Mouse (Mus musculus): ENCODE results near the gene Rundc3b. TPM values are rescaled to one million over a fixed set of nuclear protein-coding genes. Genes with fewer than 3 reads are reported as not detected.

Rundc3b gene
- polyA plus RNA-seq, 1 experiment: 0.25 TPM

DNA sequence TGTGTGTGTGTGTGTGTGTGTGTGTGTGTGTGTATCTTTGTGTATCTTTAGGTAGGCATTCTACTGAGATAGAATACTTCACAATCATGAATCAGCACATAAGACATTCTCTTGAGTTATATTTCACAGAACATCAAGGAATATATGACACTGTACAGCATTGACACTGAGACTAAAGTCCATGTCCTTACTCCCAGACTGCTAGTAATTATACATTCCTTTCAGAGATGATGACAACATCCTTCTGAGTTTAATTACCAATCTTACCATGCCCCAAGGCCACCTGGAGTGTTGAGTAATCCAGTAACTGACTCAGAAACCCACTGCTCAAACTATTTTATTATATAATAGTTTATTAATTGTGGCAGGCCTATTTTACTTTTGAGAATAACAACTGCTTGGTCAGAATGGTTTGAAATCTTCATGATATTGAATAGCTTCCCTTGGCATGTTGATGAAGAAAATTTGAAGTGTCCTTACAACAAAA lies 11.8 kb upstream of the Rundc3b start:
- TF ChIP-seq POLR2A (IDR thresholded peaks at IDR 0.05; ENCODE audit: borderline replicate concordance, extremely low read depth, low read depth, low read length) (no peak), CTCF (IDR thresholded peaks at IDR 0.05; ENCODE audit: insufficient read depth, low read length) (no peak)
- no peak overlapping the region for H3K4me3 ChIP-seq (replicated peaks; ENCODE audit: extremely low read depth, low read depth, low read length)
- H3K4me1 ChIP-seq (ENCODE audit: control insufficient read depth, insufficient read depth, low read length): no peaks in the 10 kb centered on the region
- no peak for DNase-seq

GRCm38 (mm10) chr5:8632901-8633300 lies 10.1 kb upstream of the Rundc3b start:
- TF ChIP-seq CTCF (IDR thresholded peaks at IDR 0.05; ENCODE audit: insufficient read depth, low read length) (no peak), POLR2A (IDR thresholded peaks at IDR 0.05; ENCODE audit: borderline replicate concordance, extremely low read depth, low read depth, low read length) (no peak)
- DNase-seq: no peak
- 84% methylated on average over 3 of the region's 3 CpGs for WGBS
- no peaks in the 10 kb centered on the region for H3K4me1 ChIP-seq (ENCODE audit: control insufficient read depth, insufficient read depth, low read length)
- no peak overlapping the region for H3K4me3 ChIP-seq (replicated peaks; ENCODE audit: extremely low read depth, low read depth, low read length)

DNA sequence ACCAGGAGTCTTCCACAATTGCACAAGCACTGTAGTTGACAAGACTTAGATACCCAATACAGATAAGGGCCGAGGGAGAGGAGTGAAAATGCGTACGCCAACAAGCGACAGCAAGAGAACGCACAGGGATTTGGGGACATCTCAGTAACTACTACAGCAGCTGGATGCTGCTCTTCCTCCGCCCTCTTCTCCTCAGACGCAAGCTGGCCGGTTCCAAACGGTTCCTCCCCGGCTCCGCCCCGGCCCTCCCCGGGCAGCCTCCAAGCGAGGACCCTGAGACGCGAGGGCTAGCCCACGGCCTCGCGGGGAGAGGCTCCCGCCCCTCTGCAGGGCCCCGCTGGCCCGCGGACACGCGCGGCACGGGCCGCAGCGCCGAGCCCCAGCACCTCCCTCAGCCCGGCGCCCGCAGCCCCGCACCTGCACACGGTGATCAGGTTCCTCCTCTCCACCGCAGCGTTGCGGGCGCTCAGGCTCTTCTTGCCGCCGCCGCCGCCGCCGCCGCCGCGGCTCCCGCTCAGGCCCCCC lies 619 bp downstream of the Rundc3b start:
- Histone ChIP-seq H3K4me1 (ENCODE audit: control insufficient read depth, insufficient read depth, low read length) (no peaks in the 10 kb centered on the region), H3K4me3 (replicated peaks; ENCODE audit: extremely low read depth, low read depth, low read length) (peak overlapping the region; percentile 79)
- WGBS: under 1% methylated on average over 48 of the region's 49 CpGs
- no peak for TF ChIP-seq POLR2A (IDR thresholded peaks at IDR 0.05; ENCODE audit: borderline replicate concordance, extremely low read depth, low read depth, low read length)
- no peak for TF ChIP-seq CTCF (IDR thresholded peaks at IDR 0.05; ENCODE audit: insufficient read depth, low read length)
- peak; percentile 38 for DNase-seq

DNA sequence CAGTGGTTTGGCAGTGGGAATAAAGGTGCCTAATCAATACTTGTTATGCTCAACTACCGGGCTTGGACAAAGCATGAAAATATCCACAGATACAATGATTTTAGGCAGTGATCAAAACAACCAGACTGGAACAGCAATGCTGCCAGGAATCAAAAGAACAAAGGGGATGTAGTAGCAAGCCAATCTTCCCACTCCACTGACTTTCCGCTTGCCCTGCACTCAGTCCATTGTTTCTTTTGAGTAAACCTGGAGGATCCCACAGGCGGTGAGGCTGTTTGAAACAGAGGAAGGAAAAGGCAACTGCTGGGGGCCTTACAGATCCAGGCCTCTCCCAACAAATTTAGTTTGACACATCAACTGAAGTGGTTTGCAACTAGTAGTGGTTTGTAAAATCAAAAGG lies 51.6 kb downstream of the Rundc3b start:
- H3K4me3 ChIP-seq (replicated peaks; ENCODE audit: extremely low read depth, low read depth, low read length): peak overlapping the region; percentile 23
- peaks cover 5% of the 10 kb centered on the region for H3K4me1 ChIP-seq (ENCODE audit: control insufficient read depth, insufficient read depth, low read length)
- WGBS: 47% methylated on average over 3 of the region's 3 CpGs
- no peak for DNase-seq
- TF ChIP-seq POLR2A (IDR thresholded peaks at IDR 0.05; ENCODE audit: borderline replicate concordance, extremely low read depth, low read depth, low read length) (no peak), CTCF (IDR thresholded peaks at IDR 0.05; ENCODE audit: insufficient read depth, low read length) (no peak)

- WGBS: 34% methylated on average over 3 of the region's 3 CpGs
- TF ChIP-seq POLR2A (IDR thresholded peaks at IDR 0.05; ENCODE audit: borderline replicate concordance, extremely low read depth, low read depth, low read length) (no peak), CTCF (IDR thresholded peaks at IDR 0.05; ENCODE audit: insufficient read depth, low read length) (no peak)
- H3K4me1 ChIP-seq (ENCODE audit: control insufficient read depth, insufficient read depth, low read length): peaks cover 3% of the 10 kb centered on the region; the same call in 1 of the 2 replicates
- no peak for DNase-seq
- H3K4me3 ChIP-seq (replicated peaks; ENCODE audit: extremely low read depth, low read depth, low read length): peak overlapping the region; percentile 42
Measured at GRCm38 (mm10) chr5:8566867-8567266, 55.9 kb downstream of the Rundc3b start.

DNA sequence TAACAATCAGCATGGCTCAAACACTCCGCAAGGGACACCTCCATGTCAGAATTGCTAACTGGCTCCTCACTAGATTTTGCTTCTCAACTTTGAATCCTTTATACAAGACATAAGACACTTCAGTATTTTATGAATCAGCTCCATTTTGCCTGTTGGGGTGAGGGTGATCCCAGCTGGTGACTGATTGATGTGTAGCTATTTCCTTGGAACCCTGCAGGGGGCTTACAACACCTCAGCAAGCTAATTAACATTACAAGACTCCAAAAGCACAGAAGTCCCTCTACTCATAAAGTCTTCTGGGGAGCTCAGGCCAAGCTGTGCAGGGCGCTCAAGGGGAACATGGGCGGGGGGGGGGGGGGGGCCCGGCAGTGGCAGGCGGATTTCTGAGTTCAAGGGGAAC lies 78.2 kb downstream of the Rundc3b start:
- no peak for DNase-seq
- TF ChIP-seq POLR2A (IDR thresholded peaks at IDR 0.05; ENCODE audit: borderline replicate concordance, extremely low read depth, low read depth, low read length) (no peak), CTCF (IDR thresholded peaks at IDR 0.05; ENCODE audit: insufficient read depth, low read length) (no peak)
- Histone ChIP-seq H3K4me3 (replicated peaks; ENCODE audit: extremely low read depth, low read depth, low read length) (no peak overlapping the region), H3K4me1 (ENCODE audit: control insufficient read depth, insufficient read depth, low read length) (no peaks in the 10 kb centered on the region)
- WGBS: 57% methylated on average over 4 of the region's 5 CpGs

DNA sequence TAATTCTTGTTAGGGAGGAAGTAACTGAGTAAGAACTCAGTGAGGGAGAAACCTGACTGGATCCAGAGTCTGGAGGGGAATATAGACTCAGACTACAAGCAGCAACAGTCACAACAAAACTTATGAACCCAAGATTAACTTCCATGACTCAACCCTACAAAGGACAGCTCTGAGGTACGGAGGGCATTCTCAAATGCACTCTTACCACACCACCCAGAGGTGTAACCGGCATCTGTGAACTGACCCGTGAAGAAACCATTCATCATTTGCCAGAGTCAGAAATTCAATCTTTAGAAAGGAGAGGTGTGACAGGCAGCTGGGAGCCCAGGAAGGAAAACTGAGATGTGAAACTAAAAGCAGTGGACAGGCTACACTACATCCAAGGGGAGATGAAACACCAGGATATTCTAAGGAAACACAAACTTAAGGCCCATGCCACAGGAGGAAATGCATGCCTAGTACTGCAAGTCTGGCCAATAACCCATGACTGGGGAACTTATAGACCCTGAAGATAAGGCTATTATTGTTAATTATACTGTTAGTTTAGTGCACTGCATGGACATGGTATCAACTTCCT lies 80.0 kb downstream of the Rundc3b start:
- TF ChIP-seq CTCF (IDR thresholded peaks at IDR 0.05; ENCODE audit: insufficient read depth, low read length) (no peak), POLR2A (IDR thresholded peaks at IDR 0.05; ENCODE audit: borderline replicate concordance, extremely low read depth, low read depth, low read length) (no peak)
- no peak for DNase-seq
- no peak overlapping the region for H3K4me3 ChIP-seq (replicated peaks; ENCODE audit: extremely low read depth, low read depth, low read length)
- no peaks in the 10 kb centered on the region for H3K4me1 ChIP-seq (ENCODE audit: control insufficient read depth, insufficient read depth, low read length)
- 54% methylated on average over 3 of the region's 3 CpGs for WGBS

- no peaks in the 10 kb centered on the region for H3K4me1 ChIP-seq (ENCODE audit: control insufficient read depth, insufficient read depth, low read length)
- WGBS: 75% methylated on average over 7 of the region's 7 CpGs
- DNase-seq: no peak
- no peak overlapping the region for H3K4me3 ChIP-seq (replicated peaks; ENCODE audit: extremely low read depth, low read depth, low read length)
- TF ChIP-seq POLR2A (IDR thresholded peaks at IDR 0.05; ENCODE audit: borderline replicate concordance, extremely low read depth, low read depth, low read length): no peak
- TF ChIP-seq CTCF (IDR thresholded peaks at IDR 0.05; ENCODE audit: insufficient read depth, low read length): no peak
Measured at GRCm38 (mm10) chr5:8541120-8542117, 81.3 kb downstream of the Rundc3b start.

DNA sequence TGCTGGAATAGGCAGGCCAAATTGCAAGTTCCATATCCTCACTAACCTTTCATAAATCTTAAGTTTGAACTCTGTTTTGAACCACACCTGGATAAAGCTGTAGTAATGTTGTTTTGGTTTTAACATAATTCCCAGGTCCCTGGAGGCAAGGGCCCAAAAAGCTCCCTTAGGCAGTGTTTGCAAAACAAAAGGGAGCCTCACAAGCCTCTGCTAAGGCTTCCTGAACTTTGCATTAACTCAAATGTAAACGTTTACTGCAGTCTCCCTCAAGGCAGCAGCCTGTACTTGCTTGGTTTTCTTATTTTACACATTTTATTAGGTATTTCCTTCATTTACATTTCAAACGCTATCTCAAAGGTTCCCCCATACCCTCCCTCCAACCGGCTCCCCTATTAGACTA lies 103.7 kb downstream of the Rundc3b start:
- Histone ChIP-seq H3K4me1 (ENCODE audit: control insufficient read depth, insufficient read depth, low read length) (no peaks in the 10 kb centered on the region), H3K4me3 (replicated peaks; ENCODE audit: extremely low read depth, low read depth, low read length) (no peak overlapping the region)
- WGBS: 45% methylated on average over 3 of the region's 3 CpGs
- no peak for TF ChIP-seq CTCF (IDR thresholded peaks at IDR 0.05; ENCODE audit: insufficient read depth, low read length)
- DNase-seq: no peak
